ENCODE assay signal across 7 mouse cellular contexts in the genomic region with DNA sequence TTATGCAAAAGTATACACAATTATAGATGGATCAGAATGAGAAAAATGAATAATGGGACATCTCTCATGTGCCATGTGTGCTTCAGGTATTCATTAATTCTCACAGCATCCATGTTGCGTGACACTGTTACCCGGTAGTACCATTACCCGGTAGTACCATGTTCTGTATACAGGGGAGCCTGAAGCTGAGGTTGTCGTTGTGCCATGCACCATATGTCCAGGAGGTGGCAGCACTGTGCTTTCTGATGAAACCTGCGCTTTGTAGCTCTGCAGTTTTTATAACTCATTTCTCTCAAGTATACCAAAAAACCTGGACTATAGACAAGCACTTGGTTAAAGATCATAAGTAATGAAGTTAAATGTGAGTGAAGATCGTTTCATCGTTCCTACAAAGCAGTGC. TPM values are rescaled to one million over a fixed set of nuclear protein-coding genes. Genes with fewer than 3 reads are reported as not detected.
DNase-seq lines count a peak whose midpoint lies in the region; ATAC-seq lines count a peak whose summit lies in the region.

No protein-coding gene starts in this region.

- no peaks in the 10 kb centered on the region for H3K9me3 ChIP-seq in intestine, embryonic 14.5 days (ENCODE audit: control insufficient read depth, low read length)
- H3K9me3 ChIP-seq in midbrain, embryonic 11.5 days (ENCODE audit: control insufficient read depth, low read length), result no peaks in the 10 kb centered on the region

- H3K27ac ChIP-seq in intestine, embryonic 14.5 days (ENCODE audit: low read depth), result no peak overlapping the region
- H3K27ac ChIP-seq in midbrain, embryonic 11.5 days (ENCODE audit: low read depth, low read length), result no peak overlapping the region

- WGBS in intestine, embryonic 14.5 days, result 17% methylated on average over 7 of the region's 7 CpGs
- WGBS in midbrain, embryonic 11.5 days, result 26% methylated on average over 7 of the region's 7 CpGs

- no peaks in the 10 kb centered on the region for H3K27me3 ChIP-seq in intestine, embryonic 14.5 days (replicated peaks; ENCODE audit: control insufficient read depth, insufficient read depth, low read length)
- H3K27me3 ChIP-seq in midbrain, embryonic 11.5 days (ENCODE audit: control insufficient read depth, insufficient read depth, low read length), result no peaks in the 10 kb centered on the region

- 0 out of 2 replicates have a peak, but pooled peaks cover 11% of the 10 kb centered on the region for H3K36me3 ChIP-seq in intestine, embryonic 14.5 days (ENCODE audit: control insufficient read depth, insufficient read depth, low read length)
- H3K36me3 ChIP-seq in midbrain, embryonic 11.5 days (ENCODE audit: control insufficient read depth, insufficient read depth, low read length), result no peaks in the 10 kb centered on the region

- no peaks in the 10 kb centered on the region for H3K4me1 ChIP-seq in intestine, embryonic 14.5 days (replicated peaks; ENCODE audit: control insufficient read depth, insufficient read depth, low read length)
- H3K4me1 ChIP-seq in midbrain, embryonic 11.5 days (ENCODE audit: control insufficient read depth, insufficient read depth, low read length), result no peaks in the 10 kb centered on the region

- no peak overlapping the region for H3K9ac ChIP-seq in intestine, embryonic 14.5 days (ENCODE audit: low read length)
- H3K9ac ChIP-seq in midbrain, embryonic 11.5 days (ENCODE audit: low read length), result no peak overlapping the region

- peak; percentile 91 for DNase-seq in ZHBTc4 (ENCODE audit: low read depth, low spot score)
- peak; percentile 93 to 97 for DNase-seq in cerebellum, postnatal 14 days
- DNase-seq in frontal cortex, postnatal 25 days (ENCODE audit: low spot score in 2 of 2), result peak; percentile 84 to 94
- DNase-seq in intestine, embryonic 14.5 days (ENCODE audit: low spot score), result peak; percentile 94
- peak; percentile 94 to 96 for DNase-seq in left cerebral cortex, postnatal 14 days (ENCODE audit: low spot score in 2 of 2)
- DNase-seq in midbrain, embryonic 11.5 days (ENCODE audit: low spot score, missing footprints), result peak; percentile 99
- peak; percentile 49 for DNase-seq in skeletal muscle tissue, adult 2 months (ENCODE audit: low read depth, low spot score)

- no peak overlapping the region for H3K4me2 ChIP-seq in intestine, embryonic 14.5 days (ENCODE audit: low read length)
- no peak overlapping the region for H3K4me2 ChIP-seq in midbrain, embryonic 11.5 days

- peak; percentile 66; the same call in 1 of the 2 replicates for ATAC-seq in intestine, embryonic 14.5 days (replicated peaks; ENCODE audit: low FRiP score, low TSS enrichment, low read depth)
- peak; percentile 81 for ATAC-seq in midbrain, embryonic 11.5 days (ENCODE audit: low FRiP score)

- no peak overlapping the region for H3K4me3 ChIP-seq in intestine, embryonic 14.5 days (ENCODE audit: low read depth, low read length)
- no peak overlapping the region for H3K4me3 ChIP-seq in midbrain, embryonic 11.5 days (ENCODE audit: low read depth, low read length)

- intact Hi-C loops in left cerebral cortex, postnatal 14 days (cut with DNase I), result loop anchor here (2.0 kb wide), 1 partner anchor 103 kb away; no protein-coding TSS in a partner anchor

RNA-seq across cellular contexts. Expression of a gene that starts 14.0 kb away (rescaled TPM):
- 8.9 and 9.2 TPM in 2 replicates for polyA plus RNA-seq in intestine, embryonic 14.5 days (2014; fragmentation: Nextera tagmentation; extraction: Ambion mirVana)
- total RNA-seq in left cerebral cortex, postnatal 14 days (2021), result 1 to 10 TPM; 1.8 to 1.9 TPM
- 2.0 and 2.4 TPM in 2 replicates for polyA plus RNA-seq in midbrain, embryonic 11.5 days (2014; fragmentation: Nextera tagmentation; extraction: Ambion mirVana)

RNA-seq across cellular contexts. Expression of a gene that starts 14.1 kb away (rescaled TPM):
- 10.1 and 11.2 TPM in 2 replicates for polyA plus RNA-seq in intestine, embryonic 14.5 days (2014; fragmentation: Nextera tagmentation; extraction: Ambion mirVana)
- 1 to 10 TPM; 3.7 to 4.4 TPM for total RNA-seq in left cerebral cortex, postnatal 14 days (2021)
- polyA plus RNA-seq in midbrain, embryonic 11.5 days (2014; fragmentation: Nextera tagmentation; extraction: Ambion mirVana), result 7.9 and 8.8 TPM in 2 replicates

RNA-seq across cellular contexts. Expression of a gene that starts 32.2 kb away (rescaled TPM):
- polyA plus RNA-seq in intestine, embryonic 14.5 days (2014; fragmentation: Nextera tagmentation; extraction: Ambion mirVana), result 97.9 and 101 TPM in 2 replicates
- 10 to 100 TPM; 46.7 to 53.5 TPM for total RNA-seq in left cerebral cortex, postnatal 14 days (2021)
- 112 and 120 TPM in 2 replicates for polyA plus RNA-seq in midbrain, embryonic 11.5 days (2014; fragmentation: Nextera tagmentation; extraction: Ambion mirVana)

Comparison
In these comparisons a context has a peak if more than half of its experiments do, and no peak if none do; other contexts are left out.
1. DNase-seq: peak in every context shown above with its lines; median percentile 99 in midbrain, embryonic 11.5 days; 95 in cerebellum, postnatal 14 days; 95 in left cerebral cortex, postnatal 14 days; 94 in intestine, embryonic 14.5 days; 91 in ZHBTc4; 89 in frontal cortex, postnatal 25 days; 49 in skeletal muscle tissue, adult 2 months.